Mouse (Mus musculus): ENCODE results near the gene Dnajc15.

Gene Dnajc15

DNA sequence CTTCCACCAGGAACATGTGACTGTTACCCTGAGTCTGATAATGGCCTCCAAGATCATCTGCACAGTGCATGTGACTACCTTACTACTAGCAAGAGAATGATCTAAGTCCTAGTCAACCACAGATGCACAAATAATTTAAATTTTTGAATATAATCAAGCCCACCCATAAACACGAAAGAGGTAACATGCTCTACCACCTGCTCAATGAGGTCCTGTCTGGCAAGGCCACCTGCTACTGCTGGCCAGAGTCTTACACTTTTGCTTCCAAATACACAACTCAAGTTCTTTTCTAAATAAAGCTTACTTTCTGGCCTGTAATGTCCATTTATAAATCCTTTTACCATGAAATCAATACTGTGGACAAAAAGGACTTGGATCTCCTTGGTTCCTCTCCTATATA is 15.0 kb downstream of the Dnajc15 start:
- no peak for DNase-seq

DNA sequence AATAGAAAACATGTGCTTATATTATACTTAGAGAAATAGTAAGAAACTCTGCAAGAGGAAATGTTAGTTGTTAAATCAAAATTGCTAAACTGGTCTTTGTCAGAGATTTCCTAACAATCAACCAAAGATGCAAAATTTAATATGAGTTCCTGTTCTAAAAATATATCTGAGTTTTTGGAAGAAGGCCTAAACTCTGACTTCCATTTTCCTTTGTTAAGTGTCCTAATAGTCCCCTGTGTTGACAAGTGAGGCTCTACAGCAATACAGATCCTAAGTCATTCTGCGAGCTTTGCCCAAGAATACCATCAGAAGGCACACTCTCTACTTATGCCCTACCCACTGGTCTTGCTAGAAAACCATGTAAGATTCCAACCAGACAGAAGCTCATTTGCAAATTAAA is 21.0 kb downstream of the Dnajc15 start:
- DNase-seq = no peak

GRCm38 (mm10) chr14:77849852-77850251 is 25.1 kb downstream of the Dnajc15 start:
- no peak for DNase-seq

- DNase-seq = no peak
These were observed 26.6 kb downstream of the Dnajc15 start for GRCm38 (mm10) chr14:77848349-77848748.

- no peak for DNase-seq
These were observed 28.7 kb downstream of the Dnajc15 start for GRCm38 (mm10) chr14:77846206-77846605.

- DNase-seq = no peak
These were observed 29.4 kb downstream of the Dnajc15 start for GRCm38 (mm10) chr14:77845479-77845878.

GRCm38 (mm10) chr14:77840574-77840973 is 34.4 kb downstream of the Dnajc15 start:
- DNase-seq = no peak

DNA sequence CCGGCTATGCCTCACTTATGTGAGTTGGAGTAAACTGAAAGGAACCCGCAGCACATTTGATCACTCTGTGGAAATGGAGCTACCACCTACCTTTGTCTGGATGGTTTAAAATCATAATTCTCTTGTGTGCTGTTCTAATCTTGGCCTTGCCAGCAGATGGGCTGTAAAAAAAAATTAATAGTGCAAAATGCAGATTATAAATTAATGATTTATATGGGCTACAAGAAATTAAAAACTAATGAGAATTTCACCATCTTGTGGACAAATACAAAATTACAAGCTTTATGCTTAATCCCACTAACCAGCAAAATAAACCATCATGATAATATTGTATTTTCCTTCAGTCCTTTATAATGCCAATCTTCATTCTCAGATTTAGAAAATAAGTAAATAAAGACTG is 34.8 kb downstream of the Dnajc15 start:
- DNase-seq = no peak

- no peak for DNase-seq
These were observed 38.1 kb downstream of the Dnajc15 start for GRCm38 (mm10) chr14:77836794-77837193.

DNA sequence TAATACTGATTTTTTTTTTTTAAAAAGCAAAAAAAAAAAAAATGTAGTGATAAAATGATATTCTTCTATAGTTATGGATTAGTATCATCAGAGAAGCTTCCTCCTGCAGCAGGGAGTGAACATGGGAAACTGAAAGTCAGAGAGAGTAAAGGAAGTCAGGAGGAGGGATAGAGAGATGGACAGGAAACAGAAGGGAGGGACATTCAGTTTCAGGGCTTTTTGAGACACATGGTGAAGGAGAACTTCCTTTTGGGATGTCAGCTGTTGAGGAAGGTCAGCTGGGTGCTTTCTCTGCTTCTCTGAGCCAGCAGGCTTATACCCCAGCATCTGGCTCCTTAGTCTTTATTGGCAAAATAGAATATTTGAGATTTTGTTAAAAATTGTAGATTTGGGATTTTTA is 42.6 kb downstream of the Dnajc15 start:
- DNase-seq = no peak

DNA sequence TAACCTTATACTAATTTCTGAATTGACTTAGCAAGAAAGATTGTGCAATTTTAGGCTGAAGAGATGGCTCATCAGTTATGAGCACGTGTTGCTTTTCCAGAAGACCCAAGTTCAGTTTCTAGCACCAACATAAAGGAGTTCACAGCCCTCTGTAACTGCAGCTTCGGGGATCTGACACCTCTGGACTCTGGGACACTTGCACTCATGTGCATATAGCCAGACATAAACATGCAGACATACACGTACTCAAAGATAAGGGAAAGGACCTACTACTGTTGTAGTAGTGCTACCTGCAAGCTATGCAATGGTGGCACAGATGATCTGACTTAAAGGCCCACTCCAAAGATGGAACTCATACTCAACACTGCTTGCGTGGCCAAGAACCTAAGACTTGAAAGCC is 43.0 kb downstream of the Dnajc15 start:
- no peak for DNase-seq

- no peak for DNase-seq
These were observed 45.3 kb downstream of the Dnajc15 start for GRCm38 (mm10) chr14:77829673-77830072.

DNA sequence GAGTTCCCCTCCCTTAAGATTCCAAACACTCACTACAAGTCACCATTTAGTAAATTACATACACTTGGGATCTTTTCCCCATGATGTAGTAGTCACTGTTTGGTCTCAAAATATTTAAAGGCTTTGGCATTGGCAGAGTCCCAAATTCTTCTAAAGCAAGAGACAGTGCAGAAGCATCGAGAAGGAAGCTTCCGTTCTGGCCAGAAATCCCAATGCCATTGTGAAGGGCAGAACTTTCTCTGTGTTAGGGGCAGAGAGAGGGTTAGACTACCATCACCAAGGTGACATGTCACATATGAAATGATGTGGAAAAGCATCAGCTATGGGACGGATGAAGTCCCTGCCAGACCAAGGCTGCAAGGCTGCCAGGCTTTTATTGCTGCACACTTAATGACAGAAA is 49.0 kb downstream of the Dnajc15 start:
- no peak for DNase-seq

- DNase-seq = no peak
These were observed 49.8 kb downstream of the Dnajc15 start for GRCm38 (mm10) chr14:77825121-77825520.

DNA sequence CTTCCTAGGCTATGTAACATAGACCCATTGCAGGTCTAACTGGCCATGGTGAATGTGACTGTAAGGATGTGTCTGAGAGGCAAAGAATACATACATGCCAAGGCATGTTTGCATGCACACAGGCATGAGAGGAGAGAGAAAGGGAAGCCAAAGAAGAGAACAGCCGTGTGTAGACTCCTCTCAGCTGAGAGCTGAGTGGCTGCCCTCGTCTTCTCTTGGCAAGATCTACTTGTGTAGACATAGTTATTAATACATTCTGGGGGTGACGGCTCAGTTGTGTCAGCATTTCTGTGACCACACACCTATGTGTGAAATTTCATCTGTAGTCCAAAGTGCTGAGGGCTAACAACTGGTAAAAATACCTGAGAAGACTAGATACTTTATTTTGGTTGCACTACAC is 55.1 kb downstream of the Dnajc15 start:
- DNase-seq = no peak

DNA sequence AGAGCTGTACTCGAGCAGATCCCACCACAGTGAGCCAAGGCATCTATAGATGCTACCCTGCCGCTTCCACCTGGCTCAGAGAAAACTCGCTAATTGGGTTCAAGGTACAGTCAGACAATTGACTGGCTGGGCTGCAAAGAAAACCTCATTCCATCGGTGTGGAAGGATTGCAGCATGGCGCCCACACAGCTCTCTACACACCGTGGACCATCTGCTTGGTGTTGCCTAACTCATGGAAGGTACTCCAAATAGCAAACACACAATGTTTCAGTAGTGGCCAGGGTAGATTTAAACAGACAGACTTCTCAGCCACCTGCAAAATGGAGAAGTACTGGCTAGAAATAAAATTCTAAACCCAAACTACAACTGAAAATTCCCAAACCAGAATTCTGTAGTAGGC is 57.4 kb downstream of the Dnajc15 start:
- DNase-seq = no peak

DNA sequence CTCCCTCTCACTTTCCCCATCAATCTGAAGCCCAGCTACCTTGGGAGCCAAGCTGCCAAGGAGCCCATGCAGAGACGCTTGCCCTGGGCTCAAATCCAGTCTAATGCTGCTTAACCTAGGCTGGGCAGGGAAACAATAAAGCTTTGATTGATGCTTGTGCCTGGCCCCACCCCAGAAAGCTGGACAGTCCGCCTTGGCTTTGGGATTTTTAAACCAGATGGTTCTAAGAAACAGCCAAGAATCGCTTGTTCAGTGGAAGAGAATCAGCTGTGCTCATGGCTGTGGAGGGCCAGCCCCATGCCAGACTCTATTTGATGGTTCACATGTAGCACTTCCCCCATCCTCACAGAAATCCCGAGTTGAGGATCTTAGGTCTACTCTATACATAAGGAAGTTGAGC is 60.0 kb downstream of the Dnajc15 start:
- no peak for DNase-seq

GRCm38 (mm10) chr14:77812890-77813289 is 62.0 kb downstream of the Dnajc15 start:
- no peak for DNase-seq

DNA sequence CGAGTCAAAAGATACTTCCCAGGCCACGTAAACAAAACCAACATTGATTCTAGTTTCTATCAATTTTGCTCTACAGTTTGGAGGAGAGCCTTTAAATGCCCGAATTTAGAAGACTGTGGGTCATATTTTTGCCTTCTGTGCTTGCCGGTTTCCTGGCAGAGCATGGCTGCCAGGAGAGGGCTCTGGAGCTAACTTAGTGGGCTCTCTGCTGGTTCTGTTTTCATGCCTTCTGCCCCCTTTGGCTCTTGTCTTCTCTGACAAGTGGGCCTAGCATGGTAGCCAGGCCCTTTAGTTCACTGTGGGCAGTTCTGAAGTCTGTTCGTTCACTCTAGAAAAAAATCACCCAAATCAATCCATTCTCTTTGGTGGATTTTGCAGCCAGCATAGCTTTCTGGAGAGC is 63.5 kb downstream of the Dnajc15 start:
- DNase-seq = no peak

DNA sequence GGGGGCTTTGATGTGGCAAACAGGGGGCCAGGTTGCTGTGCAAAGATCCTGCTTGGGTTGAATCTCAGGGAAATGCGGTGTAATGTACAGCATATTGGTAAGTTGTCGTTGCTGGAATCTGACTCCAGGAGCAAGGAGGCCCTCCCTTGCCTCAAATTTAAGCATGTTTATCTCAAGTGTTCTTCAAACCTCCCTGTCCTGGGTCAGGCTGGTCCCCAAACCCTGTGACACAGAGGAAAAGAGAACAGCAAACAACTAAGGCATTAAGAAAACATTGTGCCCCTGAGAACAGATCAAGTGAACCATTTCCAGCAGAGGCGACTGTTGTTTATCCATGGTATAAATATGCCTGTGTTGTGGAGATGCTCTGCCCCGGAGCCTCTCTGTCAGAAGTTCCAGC is 67.1 kb downstream of the Dnajc15 start:
- DNase-seq = no peak

DNA sequence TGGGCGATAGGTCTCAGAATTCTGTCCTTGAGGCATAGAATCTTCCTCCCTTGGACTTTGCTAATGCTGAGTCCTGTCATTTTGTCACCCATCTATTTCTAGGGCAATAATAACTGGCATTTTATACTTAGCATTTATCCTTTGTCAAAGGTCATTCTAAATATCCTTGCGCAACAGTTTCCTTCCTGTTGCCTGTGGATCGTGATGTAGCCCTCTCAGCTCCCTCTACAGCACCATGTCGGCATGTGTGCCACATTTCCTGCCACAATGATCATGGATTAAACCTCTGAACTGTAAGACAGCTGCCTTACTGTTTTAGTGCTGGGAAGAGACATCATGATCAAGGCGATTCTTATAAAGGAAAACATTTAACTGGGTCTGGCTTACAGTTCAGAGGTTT is 68.6 kb downstream of the Dnajc15 start:
- DNase-seq = no peak

DNA sequence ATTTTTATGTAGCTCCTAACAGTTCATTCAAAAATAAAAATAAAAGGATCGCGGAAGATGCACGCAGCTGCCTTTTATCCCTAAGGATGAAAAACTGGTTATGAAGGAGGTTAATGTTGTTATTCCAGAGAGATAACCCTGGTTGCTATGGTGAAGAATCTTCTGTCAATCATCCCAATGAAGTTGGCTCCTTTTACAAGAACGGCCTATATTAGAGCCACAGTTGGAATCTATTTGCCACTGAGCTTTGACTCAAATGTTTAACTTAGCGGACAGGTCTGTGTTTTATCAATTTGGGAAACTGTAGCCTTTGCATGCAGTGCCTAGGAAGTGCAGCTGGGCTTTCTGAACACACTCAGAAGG is 72.7 kb downstream of the Dnajc15 start:
- no peak for DNase-seq

GRCm38 (mm10) chr14:77801571-77802267 is 73.2 kb downstream of the Dnajc15 start:
- no peak for DNase-seq

GRCm38 (mm10) chr14:77796506-77796905 is 78.4 kb downstream of the Dnajc15 start:
- no peak for DNase-seq

DNA sequence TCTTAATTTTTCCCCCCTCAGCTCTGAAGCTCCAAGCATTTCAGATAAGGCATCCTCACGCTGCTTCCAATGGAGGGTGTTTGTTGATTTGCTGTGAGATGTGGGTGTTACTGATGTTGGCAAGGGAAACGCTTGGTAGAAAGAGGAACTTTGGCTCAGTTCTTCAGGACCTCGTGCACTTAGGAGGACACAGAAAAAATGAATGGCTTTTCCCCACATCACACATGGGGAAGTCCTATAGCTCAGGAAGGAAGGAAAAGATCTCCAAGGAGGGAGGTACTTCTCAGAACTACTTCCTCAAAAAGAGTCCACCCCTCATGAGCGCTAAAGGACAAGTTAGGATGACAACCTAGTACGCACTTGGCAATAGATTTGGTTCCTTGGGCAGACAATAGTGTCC is 79.7 kb downstream of the Dnajc15 start:
- no peak for DNase-seq

Measured in right cerebral cortex, postnatal 14 days (tissue).